Mouse (Mus musculus) liver, embryonic 14.5 days (tissue): ENCODE data around the gene Zfp605. TPM values are rescaled to one million over a fixed set of nuclear protein-coding genes. Genes with fewer than 3 reads are reported as not detected.

ENCODE experiments used
- ATAC-seq: fragments of 200-750 bp; cut with Nextera tagmentation; 2 replicates; pipeline ENCODE4 v1.8.0; 2017; ENCODE audit warnings: moderate number of reproducible peaks, mild to moderate bottlenecking, moderate library complexity; ENCODE audit not compliant: insufficient read depth
- DNase-seq, 3 experiments: peaks; one replicate each; pipeline ENCODE4 v3.0.0-alpha.2; 2012 to 2013; ENCODE audit warnings: low read depth in 3 of 3, low spot score in 3 of 3
- H3K27ac ChIP-seq: fragments of 300-500 bp; sonication (generic); 2 replicates; pipeline ENCODE4 v1.5.1; 2014; ENCODE audit warnings: moderate library complexity, mild to moderate bottlenecking, control low read depth, inconsistent platforms
- H3K27me3 ChIP-seq: fragments of 300-500 bp; sonication (generic); 2 replicates; pipeline ENCODE4 v1.6.1; 2014; ENCODE audit warnings: mild to moderate bottlenecking, low read length, moderate library complexity; ENCODE audit not compliant: control insufficient read depth, insufficient read depth
- H3K36me3 ChIP-seq: fragments of 300-500 bp; sonication (generic); replicated peaks from 2 replicates; pipeline ENCODE4 v1.6.1; 2014; ENCODE audit warnings: low read depth; ENCODE audit not compliant: control insufficient read depth, insufficient read depth
- H3K4me1 ChIP-seq, 2 experiments: fragments of 200-500 bp in 1 of 2; fragments of 300-500 bp in 1 of 2; sonication (generic) in 1 of 2; replicated peaks; 2 replicates each; pipeline ENCODE4 v1.6.1; 2012 to 2014; ENCODE audit warnings: antibody characterized with exemption in 1 of 2, inconsistent platforms in 1 of 2, low read length in 1 of 2; ENCODE audit not compliant: control insufficient read depth in 2 of 2, insufficient read depth in 2 of 2
- H3K4me2 ChIP-seq: fragments of 300-500 bp; sonication (generic); 2 replicates; pipeline ENCODE4 v1.6.1; 2014; ENCODE audit warnings: low read depth, mild to moderate bottlenecking, control low read depth, moderate library complexity
- H3K4me3 ChIP-seq, 2 experiments: fragments of 200-500 bp in 1 of 2; fragments of 300-500 bp in 1 of 2; sonication (generic) in 1 of 2; 2 replicates each; pipeline ENCODE4 v1.5.1; 2012 to 2014; ENCODE audit warnings: low read depth in 2 of 2, low read length in 2 of 2, mild to moderate bottlenecking in 2 of 2, control low read depth in 1 of 2, inconsistent platforms in 1 of 2, moderate library complexity in 1 of 2; ENCODE audit not compliant: insufficient read depth in 1 of 2
- H3K9ac ChIP-seq: fragments of 300-500 bp; sonication (generic); replicated peaks from 2 replicates; pipeline ENCODE4 v1.6.1; 2014; ENCODE audit warnings: mild to moderate bottlenecking, control low read depth, moderate library complexity
- H3K9me3 ChIP-seq: fragments of 300-500 bp; sonication (generic); 2 replicates; pipeline ENCODE4 v1.6.1; 2016; ENCODE audit warnings: low read length, mixed read lengths; ENCODE audit not compliant: control insufficient read depth
- CTCF ChIP-seq: IDR thresholded peaks from 2 replicates; pipeline ENCODE4 v1.5.1; 2016; ENCODE audit warnings: antibody characterized with exemption, low read depth, control low read depth
- EP300 ChIP-seq: IDR thresholded peaks from 2 replicates; pipeline ENCODE4 v1.6.1; 2016; ENCODE audit warnings: antibody characterized with exemption, low read depth
- WGBS: fragments of 180-500 bp; shearing (Covaris S2); extraction: QIAGEN DNeasy Blood & Tissue Kit; methylation state at CpG from one replicate; pipeline ENCODE4 v1.1.7; 2014; ENCODE audit not compliant: insufficient replicate concordance; 5-methylcytosine and 5-hydroxymethylcytosine counted together
- polyA plus RNA-seq, 2 experiments: library from polyadenylated mRNA; depleted of rRNA in 1 of 2; stranded (reverse) in 1 of 2; unstranded in 1 of 2; fragments of >200 nt; fragmentation: Nextera tagmentation in 1 of 2; extraction: Ambion mirVana in 1 of 2; gene quantifications; 2 replicates each; pipeline versions ENCODE4 v1.2.1 to v1.2.3; 2012 to 2014

Zfp605 gene
- polyA plus RNA-seq, 2 experiments = 0.66 to 0.86 TPM

- Histone ChIP-seq H3K4me1 (peaks cover 3% of the 10 kb centered on the region in 2 experiments; a peak in 3 of 4 replicates), H3K4me2 (no peak overlapping the region), H3K4me3 (no peak overlapping the region), H3K27ac (no peak overlapping the region), H3K9me3 (no peaks in the 10 kb centered on the region), H3K27me3 (no peaks in the 10 kb centered on the region), H3K36me3 (peaks cover 3% of the 10 kb centered on the region; the same call in 1 of the 2 replicates), H3K9ac (no peak overlapping the region)
- TF ChIP-seq EP300 = no peak
- no peak for TF ChIP-seq CTCF
- 79% methylated on average over 3 of the region's 3 CpGs for WGBS
- no peak for DNase-seq
- ATAC-seq = no peak
Observed at GRCm38 (mm10) chr5:110137816-110138215, 27.9 kb downstream of the Zfp605 start.

DNA sequence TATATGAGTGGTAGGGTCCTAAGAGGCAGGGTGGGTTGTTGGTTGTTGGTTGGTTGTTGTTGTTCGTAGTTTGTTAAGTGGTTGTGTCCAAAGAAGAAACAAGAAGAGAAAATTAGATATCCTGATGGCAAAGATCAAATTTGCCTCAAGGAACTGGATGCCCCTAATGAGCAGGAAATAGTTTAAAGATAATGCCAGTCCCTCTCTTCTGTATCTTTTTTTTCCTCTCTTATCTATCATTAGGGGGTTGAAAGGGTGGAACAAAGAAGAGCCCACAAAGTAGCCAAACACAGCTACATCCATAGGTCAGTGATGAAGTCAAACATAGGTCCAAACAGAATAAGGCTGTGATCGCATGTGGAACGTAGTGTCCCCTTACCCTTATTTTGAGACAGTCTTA lies 29.4 kb downstream of the Zfp605 start:
- Histone ChIP-seq H3K27me3 (no peaks in the 10 kb centered on the region), H3K27ac (no peak overlapping the region), H3K4me3 (no peak overlapping the region), H3K36me3 (peaks cover 12% of the 10 kb centered on the region), H3K4me1 (peaks cover 3% of the 10 kb centered on the region in 2 experiments; a peak in 3 of 4 replicates), H3K9ac (no peak overlapping the region), H3K4me2 (no peak overlapping the region), H3K9me3 (no peaks in the 10 kb centered on the region)
- DNase-seq (no peak), ATAC-seq (no peak)
- no peak for TF ChIP-seq EP300
- TF ChIP-seq CTCF = no peak
- 82% methylated on average over 3 of the region's 3 CpGs for WGBS

GRCm38 (mm10) chr5:110140424-110140823 lies 30.5 kb downstream of the Zfp605 start:
- ATAC-seq (no peak), DNase-seq (no peak)
- WGBS = 73% methylated on average over 7 of the region's 7 CpGs
- Histone ChIP-seq H3K27ac (no peak overlapping the region), H3K4me3 (no peak overlapping the region), H3K9me3 (no peaks in the 10 kb centered on the region), H3K27me3 (no peaks in the 10 kb centered on the region), H3K4me2 (no peak overlapping the region), H3K4me1 (no peaks in the 10 kb centered on the region; a peak in 2 of 4 replicates), H3K36me3 (peaks cover 21% of the 10 kb centered on the region), H3K9ac (no peak overlapping the region)
- TF ChIP-seq CTCF (no peak), EP300 (no peak)

DNA sequence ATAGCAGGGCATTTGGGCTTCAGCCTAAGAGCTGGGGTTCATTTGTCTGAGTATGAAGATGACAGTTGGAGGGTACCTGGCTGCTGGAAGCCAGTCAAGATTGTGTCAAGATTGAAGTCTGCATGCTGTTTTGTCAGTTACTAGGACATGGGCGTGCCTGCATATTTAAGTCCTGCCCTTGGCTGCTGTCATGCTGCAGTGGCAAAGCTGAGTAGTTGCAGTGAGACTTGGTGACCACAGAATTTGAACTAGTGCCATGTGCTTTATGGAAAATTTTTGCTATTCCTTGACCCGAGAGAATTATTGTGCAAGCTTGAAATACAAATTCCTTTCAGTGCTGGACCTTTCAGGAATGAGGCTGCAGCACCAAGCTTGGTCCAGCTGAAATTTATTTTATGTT lies 32.4 kb downstream of the Zfp605 start:
- H3K27me3 ChIP-seq = no peaks in the 10 kb centered on the region
- DNase-seq = no peak
- ATAC-seq = 0 out of 2 replicates have a peak, but pooled peaks have one; percentile 11
- H3K4me1 ChIP-seq = no peaks in the 10 kb centered on the region
- peaks cover 31% of the 10 kb centered on the region for H3K36me3 ChIP-seq
- H3K9me3 ChIP-seq = no peaks in the 10 kb centered on the region
- no peak overlapping the region for H3K9ac ChIP-seq
- no peak overlapping the region for H3K4me3 ChIP-seq
- TF ChIP-seq EP300 (no peak), CTCF (no peak)
- H3K27ac ChIP-seq = no peak overlapping the region
- 74% methylated on average over 2 of the region's 2 CpGs for WGBS
- H3K4me2 ChIP-seq = no peak overlapping the region

GRCm38 (mm10) chr5:110143007-110143406 lies 33.1 kb downstream of the Zfp605 start:
- Histone ChIP-seq H3K36me3 (peaks cover 34% of the 10 kb centered on the region), H3K9ac (no peak overlapping the region), H3K4me2 (no peak overlapping the region), H3K9me3 (no peaks in the 10 kb centered on the region), H3K27me3 (no peaks in the 10 kb centered on the region), H3K27ac (no peak overlapping the region), H3K4me1 (no peaks in the 10 kb centered on the region), H3K4me3 (no peak overlapping the region)
- ATAC-seq (no peak), DNase-seq (no peak)
- TF ChIP-seq EP300 = no peak
- peak; percentile 50 for TF ChIP-seq CTCF
- 83% methylated on average over 5 of the region's 5 CpGs for WGBS
